Comparison of ENCODE assay signal across 8 mouse cellular contexts in genomic region chr8:70896316-70897020, GRCm38 (mm10). TPM values are rescaled to one million over a fixed set of nuclear protein-coding genes. Genes with fewer than 3 reads are reported as not detected.
DNase-seq lines count a peak whose midpoint lies in the region; ATAC-seq and TF ChIP-seq lines count a peak whose summit lies in the region.

No protein-coding gene starts in this region.

- peaks cover 38% of the 10 kb centered on the region for H3K36me3 ChIP-seq in forebrain, embryonic 10.5 days (replicated peaks)
- H3K36me3 ChIP-seq in limb, embryonic 15.5 days = peaks cover 27% of the 10 kb centered on the region

- intact Hi-C loops in gastrocnemius, adult 2 months (cut with DNase I) = no loop called here
- intact Hi-C loops in gastrocnemius, postnatal 14 days (cut with DNase I; ENCODE audit: low total_unique reads) = no loop called here

- H3K27ac ChIP-seq in gastrocnemius, adult 2 months = peak overlapping the region; percentile 99
- H3K27ac ChIP-seq in forebrain, embryonic 10.5 days = peak overlapping the region; percentile 99
- peak overlapping the region; percentile 72 for H3K27ac ChIP-seq in limb, embryonic 15.5 days

- H3K9ac ChIP-seq in limb, embryonic 15.5 days = peak overlapping the region; percentile 98

- H3K27me3 ChIP-seq in forebrain, embryonic 10.5 days (ENCODE audit: poor library complexity, severe bottlenecking) = peaks cover 36% of the 10 kb centered on the region
- peaks cover 34% of the 10 kb centered on the region for H3K27me3 ChIP-seq in limb, embryonic 15.5 days

- DNase-seq in gastrocnemius, adult 2 months = no peak
- no peak for DNase-seq in gastrocnemius, postnatal 14 days
- peak; percentile 13 for DNase-seq in A20 (ENCODE audit: low read depth, low spot score)
- no peak for DNase-seq in forebrain, embryonic 10.5 days (ENCODE audit: extremely low spot score, low spot score)
- DNase-seq in layer of hippocampus, postnatal 14 days (ENCODE audit: low spot score in 2 of 2) = no peak
- no peak for DNase-seq in gastrocnemius, adult 18-20 months (ENCODE audit: low spot score)

- no peaks in the 10 kb centered on the region for H3K9me3 ChIP-seq in forebrain, embryonic 10.5 days
- no peaks in the 10 kb centered on the region for H3K9me3 ChIP-seq in limb, embryonic 15.5 days

- TF ChIP-seq CTCF in gastrocnemius, adult 2 months (IDR thresholded peaks at IDR 0.05) = no peak

- WGBS in forebrain, embryonic 10.5 days = 5% methylated on average over 25 of the region's 25 CpGs
- 1% methylated on average over 25 of the region's 25 CpGs for WGBS in limb, embryonic 15.5 days

- peak overlapping the region; percentile 76 for H3K4me2 ChIP-seq in limb, embryonic 15.5 days

- H3K4me3 ChIP-seq in gastrocnemius, adult 2 months = peak overlapping the region; percentile 90
- peak overlapping the region; percentile 93 for H3K4me3 ChIP-seq in forebrain, embryonic 10.5 days
- peak overlapping the region; percentile 85 for H3K4me3 ChIP-seq in limb, embryonic 15.5 days

- no peak for ATAC-seq in limb, embryonic 15.5 days (ENCODE audit: insufficient number of reproducible peaks, low FRiP score, low TSS enrichment, low read depth)
- ATAC-seq in granulocyte monocyte progenitor cell, adult 5-6 weeks (replicated peaks; ENCODE audit: poor library complexity, severe bottlenecking) = no peak

- H3K4me1 ChIP-seq in forebrain, embryonic 10.5 days = peaks cover 41% of the 10 kb centered on the region
- H3K4me1 ChIP-seq in limb, embryonic 15.5 days = peaks cover 39% of the 10 kb centered on the region

RNA-seq across cellular contexts. Expression of gene Rpl18a, which starts 0.7 kb away (rescaled TPM):
- total RNA-seq in gastrocnemius, adult 2 months (2021) = 1,000 to 10,000 TPM in 1 of 2 experiments, 100 to 1,000 TPM in 1; 932 to 1,039 TPM
- total RNA-seq in gastrocnemius, postnatal 14 days (2021) = 1,000 to 10,000 TPM; 1,213 to 1,382 TPM
- 3,478 and 3,689 TPM in 2 replicates for polyA plus RNA-seq in forebrain, embryonic 10.5 days (2016; fragmentation: Nextera tagmentation; extraction: Ambion mirVana)
- 3,854 and 4,707 TPM in 2 replicates for polyA plus RNA-seq in limb, embryonic 15.5 days (2015; fragmentation: Nextera tagmentation; extraction: Ambion mirVana)
- 5,658 and 6,549 TPM in 2 replicates for total RNA-seq in granulocyte monocyte progenitor cell, adult 5-6 weeks (2014; fragmentation: Nextera tagmentation)
- 2,742 and 3,425 TPM in 2 replicates for total RNA-seq in granulocyte monocyte progenitor cell, adult 5-6 weeks (2017)
- 100 to 1,000 TPM; 673 to 736 TPM for total RNA-seq in layer of hippocampus, postnatal 14 days (2021)
- 1,000 to 10,000 TPM; 1,014 to 1,053 TPM for total RNA-seq in gastrocnemius, adult 18-20 months (2021)

RNA-seq across cellular contexts. Expression of gene Slc5a5, which starts 3.9 kb away (rescaled TPM):
- total RNA-seq in gastrocnemius, adult 2 months (2021) = not detected
- total RNA-seq in gastrocnemius, postnatal 14 days (2021) = under 1 TPM in 1 of 2 experiments, not detected in 1; 0.08 TPM
- 0.36 and 0.38 TPM in 2 replicates for polyA plus RNA-seq in forebrain, embryonic 10.5 days (2016; fragmentation: Nextera tagmentation; extraction: Ambion mirVana)
- polyA plus RNA-seq in limb, embryonic 15.5 days (2015; fragmentation: Nextera tagmentation; extraction: Ambion mirVana) = 0.44 and 0.70 TPM in 2 replicates
- not detected in 2 replicates for total RNA-seq in granulocyte monocyte progenitor cell, adult 5-6 weeks (2014; fragmentation: Nextera tagmentation)
- 0.15 TPM in 1 of 2 replicates, not detected in the other for total RNA-seq in granulocyte monocyte progenitor cell, adult 5-6 weeks (2017)
- total RNA-seq in layer of hippocampus, postnatal 14 days (2021) = 1 to 10 TPM; 7.3 to 8.3 TPM
- under 1 TPM in 1 of 2 experiments, not detected in 1; 0.07 TPM for total RNA-seq in gastrocnemius, adult 18-20 months (2021)

RNA-seq across cellular contexts. Expression of gene Map1s, which starts 9.3 kb away (rescaled TPM):
- 10 to 100 TPM; 10.6 to 11.2 TPM for total RNA-seq in gastrocnemius, adult 2 months (2021)
- total RNA-seq in gastrocnemius, postnatal 14 days (2021) = 10 to 100 TPM; 13.8 to 15.5 TPM
- polyA plus RNA-seq in forebrain, embryonic 10.5 days (2016; fragmentation: Nextera tagmentation; extraction: Ambion mirVana) = 69.1 and 69.3 TPM in 2 replicates
- 43.3 and 49.4 TPM in 2 replicates for polyA plus RNA-seq in limb, embryonic 15.5 days (2015; fragmentation: Nextera tagmentation; extraction: Ambion mirVana)
- total RNA-seq in granulocyte monocyte progenitor cell, adult 5-6 weeks (2014; fragmentation: Nextera tagmentation) = 12.1 and 24.0 TPM in 2 replicates
- 7.4 and 7.6 TPM in 2 replicates for total RNA-seq in granulocyte monocyte progenitor cell, adult 5-6 weeks (2017)
- 10 to 100 TPM; 73.2 to 77.0 TPM for total RNA-seq in layer of hippocampus, postnatal 14 days (2021)
- total RNA-seq in gastrocnemius, adult 18-20 months (2021) = 10 to 100 TPM in 1 of 2 experiments, 1 to 10 TPM in 1; 9.4 to 13.7 TPM

RNA-seq across cellular contexts. Expression of gene Ccdc124, which starts 22.7 kb away (rescaled TPM):
- total RNA-seq in gastrocnemius, adult 2 months (2021) = 10 to 100 TPM; 65.6 to 73.1 TPM
- 10 to 100 TPM; 50.3 to 50.9 TPM for total RNA-seq in gastrocnemius, postnatal 14 days (2021)
- polyA plus RNA-seq in forebrain, embryonic 10.5 days (2016; fragmentation: Nextera tagmentation; extraction: Ambion mirVana) = 184 and 186 TPM in 2 replicates
- polyA plus RNA-seq in limb, embryonic 15.5 days (2015; fragmentation: Nextera tagmentation; extraction: Ambion mirVana) = 95.8 and 101 TPM in 2 replicates
- total RNA-seq in granulocyte monocyte progenitor cell, adult 5-6 weeks (2014; fragmentation: Nextera tagmentation) = 19.4 and 22.3 TPM in 2 replicates
- total RNA-seq in granulocyte monocyte progenitor cell, adult 5-6 weeks (2017) = 35.9 and 38.9 TPM in 2 replicates
- total RNA-seq in layer of hippocampus, postnatal 14 days (2021) = 10 to 100 TPM; 84.5 to 92.7 TPM
- total RNA-seq in gastrocnemius, adult 18-20 months (2021) = 10 to 100 TPM; 72.6 to 76.5 TPM

RNA-seq across cellular contexts. Expression of gene Kcnn1, which starts 33.4 kb away (rescaled TPM):
- total RNA-seq in gastrocnemius, adult 2 months (2021) = 10 to 100 TPM; 18.1 to 21.5 TPM
- total RNA-seq in gastrocnemius, postnatal 14 days (2021) = 1 to 10 TPM; 5.4 to 6.6 TPM
- 4.7 and 5.9 TPM in 2 replicates for polyA plus RNA-seq in forebrain, embryonic 10.5 days (2016; fragmentation: Nextera tagmentation; extraction: Ambion mirVana)
- 2.3 and 3.1 TPM in 2 replicates for polyA plus RNA-seq in limb, embryonic 15.5 days (2015; fragmentation: Nextera tagmentation; extraction: Ambion mirVana)
- 0.30 and 0.49 TPM in 2 replicates for total RNA-seq in granulocyte monocyte progenitor cell, adult 5-6 weeks (2014; fragmentation: Nextera tagmentation)
- total RNA-seq in granulocyte monocyte progenitor cell, adult 5-6 weeks (2017) = 0.90 and 3.5 TPM in 2 replicates
- total RNA-seq in layer of hippocampus, postnatal 14 days (2021) = 10 to 100 TPM; 22.0 to 22.8 TPM
- total RNA-seq in gastrocnemius, adult 18-20 months (2021) = 10 to 100 TPM; 18.2 to 21.1 TPM

Comparison
In these comparisons a context has a peak if more than half of its experiments do, and no peak if none do; other contexts are left out.
1. RNA of gene Slc5a5, which starts 3.9 kb away (total RNA-seq): 7.3 to 8.3 TPM in layer of hippocampus, postnatal 14 days; 0.15 TPM in granulocyte monocyte progenitor cell, adult 5-6 weeks, 0.08 TPM in gastrocnemius, postnatal 14 days, 0.07 TPM in gastrocnemius, adult 18-20 months and not detected in gastrocnemius, adult 2 months; every median in the first group is over 4 times any median in the second.
2. Peak in every context shown above with its lines, with median percentiles within 50 percentile points of each other: H3K27ac ChIP-seq and H3K4me3 ChIP-seq.